Mouse (Mus musculus) cortical plate, adult 2 months (tissue): ENCODE data around the gene Nfe2l1.

Experiments used
- CTCF ChIP-seq: fragments of 200-500 bp; IDR thresholded peaks from 2 replicates; pipeline ENCODE4 v1.5.1; 2011; ENCODE audit warnings: mild to moderate bottlenecking, control low read depth, low read length; ENCODE audit not compliant: insufficient read depth; ENCODE audit errors: extremely low read depth
- POLR2A ChIP-seq: fragments of 200-500 bp; IDR thresholded peaks from 2 replicates; pipeline ENCODE4 v1.6.1; 2011; ENCODE audit warnings: mild to moderate bottlenecking, low read length, control low read depth; ENCODE audit not compliant: insufficient read depth; ENCODE audit errors: extremely low read depth

GRCm38 (mm10) chr11:96789990-96790389, 39.8 kb downstream of the Nfe2l1 start:
- TF ChIP-seq CTCF, result no peak
- no peak for TF ChIP-seq POLR2A
